Mouse (Mus musculus) embryo, embryonic 11.5 days (tissue): ENCODE results near the gene Peak1.

Experiments used
- DNase-seq: peaks from one replicate; pipeline ENCODE4 v3.0.0-alpha.2; 2012; ENCODE audit warnings: low read depth, low spot score

The Peak1 gene

GRCm38 (mm10) chr9:56321291-56321690 lies 96.6 kb downstream of the Peak1 start:
- no peak for DNase-seq

GRCm38 (mm10) chr9:56314326-56314725 lies 103.5 kb downstream of the Peak1 start:
- no peak for DNase-seq

GRCm38 (mm10) chr9:56309079-56309478 lies 108.8 kb downstream of the Peak1 start:
- DNase-seq: no peak

GRCm38 (mm10) chr9:56304526-56304925 lies 113.3 kb downstream of the Peak1 start:
- no peak for DNase-seq

- DNase-seq: no peak
These were observed 114.9 kb downstream of the Peak1 start for GRCm38 (mm10) chr9:56302921-56303465.

- DNase-seq: no peak
These were observed 127.8 kb downstream of the Peak1 start for GRCm38 (mm10) chr9:56290019-56290418.

- DNase-seq: no peak
These were observed 135.4 kb downstream of the Peak1 start for GRCm38 (mm10) chr9:56282481-56282880.

- DNase-seq: no peak
These were observed 144.3 kb downstream of the Peak1 start for GRCm38 (mm10) chr9:56273576-56273975.

- no peak for DNase-seq
These were observed 145.6 kb downstream of the Peak1 start for GRCm38 (mm10) chr9:56272247-56272598.

- DNase-seq: no peak
These were observed 146.3 kb downstream of the Peak1 start for GRCm38 (mm10) chr9:56271326-56272246.

- DNase-seq: no peak
These were observed 148.8 kb downstream of the Peak1 start for GRCm38 (mm10) chr9:56269101-56269500.

- DNase-seq: no peak
These were observed 151.6 kb downstream of the Peak1 start for GRCm38 (mm10) chr9:56266200-56266815.

- DNase-seq: no peak
These were observed 152.2 kb downstream of the Peak1 start for GRCm38 (mm10) chr9:56265460-56266199.

GRCm38 (mm10) chr9:56265022-56265360 lies 152.9 kb downstream of the Peak1 start:
- DNase-seq: no peak

- no peak for DNase-seq
These were observed 153.4 kb downstream of the Peak1 start for GRCm38 (mm10) chr9:56264308-56265021.

GRCm38 (mm10) chr9:56263055-56263454 lies 154.8 kb downstream of the Peak1 start:
- no peak for DNase-seq

- DNase-seq: no peak
These were observed 157.3 kb downstream of the Peak1 start for GRCm38 (mm10) chr9:56260495-56261136.

- DNase-seq: no peak
These were observed 157.9 kb downstream of the Peak1 start for GRCm38 (mm10) chr9:56259790-56260494.

GRCm38 (mm10) chr9:56258261-56258790 lies 159.5 kb downstream of the Peak1 start:
- no peak for DNase-seq
